Mouse (Mus musculus) hindbrain, embryonic 12.5 days (tissue): ENCODE data around the gene Rnf166. TPM values are rescaled to one million over a fixed set of nuclear protein-coding genes. Genes with fewer than 3 reads are reported as not detected.

ENCODE experiments used
- ATAC-seq: fragments of 200-750 bp; cut with Nextera tagmentation; 2 replicates; pipeline ENCODE4 v1.8.0; 2017; ENCODE audit warnings: moderate TSS enrichment; ENCODE audit not compliant: low FRiP score
- H3K27ac ChIP-seq: fragments of 300-500 bp; sonication (generic); 2 replicates; pipeline ENCODE4 v1.5.1; 2016; ENCODE audit warnings: mild to moderate bottlenecking
- H3K27me3 ChIP-seq: fragments of 300-500 bp; sonication (generic); 2 replicates; pipeline ENCODE4 v1.6.1; 2016; ENCODE audit warnings: mild to moderate bottlenecking
- H3K36me3 ChIP-seq: fragments of 300-500 bp; sonication (generic); 2 replicates; pipeline ENCODE4 v1.6.1; 2016; ENCODE audit warnings: mild to moderate bottlenecking
- H3K4me1 ChIP-seq: fragments of 300-500 bp; sonication (generic); 2 replicates; pipeline ENCODE4 v1.6.1; 2016
- H3K4me2 ChIP-seq: fragments of 300-500 bp; sonication (generic); replicated peaks from 2 replicates; pipeline ENCODE4 v1.6.1; 2016; ENCODE audit warnings: mild to moderate bottlenecking
- H3K4me3 ChIP-seq: fragments of 300-500 bp; sonication (generic); 2 replicates; pipeline ENCODE4 v1.5.1; 2016; ENCODE audit warnings: mild to moderate bottlenecking
- H3K9ac ChIP-seq: fragments of 300-500 bp; sonication (generic); 2 replicates; pipeline ENCODE4 v1.6.1; 2016; ENCODE audit warnings: mild to moderate bottlenecking, moderate library complexity
- H3K9me3 ChIP-seq: fragments of 300-500 bp; sonication (generic); replicated peaks from 2 replicates; pipeline ENCODE4 v1.6.1; 2016; ENCODE audit warnings: mild to moderate bottlenecking
- WGBS: fragments of 180-500 bp; shearing (Covaris S2); methylation state at CpG from one replicate; pipeline ENCODE4 v1.1.7; 2016; 5-methylcytosine and 5-hydroxymethylcytosine counted together
- polyA plus RNA-seq: library from polyadenylated mRNA; unstranded; fragments of >200 nt; fragmentation: Nextera tagmentation; extraction: Ambion mirVana; gene quantifications from 2 replicates; pipeline ENCODE4 v1.2.1, GENCODE M21; 2016

Gene Rnf166
- polyA plus RNA-seq, 1 experiment from 2014 or later, result 35.3 TPM

GRCm38 (mm10) chr8:122432443-122433268 lies 43.2 kb downstream of the Rnf166 start, which contains the start of gene Cyba:
Gene Cyba (minus strand): TSS chr8:122432930.
- Histone ChIP-seq H3K27me3 (no peaks in the 10 kb centered on the region), H3K4me2 (peak within 1 kb of the TSS; percentile 74), H3K9ac (peak within 1 kb of the TSS; percentile 50), H3K9me3 (0 out of 2 replicates have a peak, but pooled peaks cover 4% of the 10 kb centered on the region), H3K4me1 (peaks cover 15% of the 10 kb centered on the region), H3K4me3 (peak within 1 kb of the TSS; percentile 39), H3K27ac (no peak within 1 kb of the TSS; the same call in 1 of the 2 replicates), H3K36me3 (peaks cover 40% of the 10 kb centered on the region)
- 6% methylated on average over 42 of the region's 45 CpGs for WGBS
- ATAC-seq, result peak; percentile 69

- H3K36me3 ChIP-seq, result peaks cover 32% of the 10 kb centered on the region
- peak overlapping the region; percentile 50 for H3K9ac ChIP-seq
- no peak overlapping the region; the same call in 1 of the 2 replicates for H3K27ac ChIP-seq
- WGBS, result 34% methylated on average over 18 of the region's 18 CpGs
- peak overlapping the region; percentile 39 for H3K4me3 ChIP-seq
- 0 out of 2 replicates have a peak, but pooled peaks cover 4% of the 10 kb centered on the region for H3K9me3 ChIP-seq
- ATAC-seq, result no peak
- H3K4me1 ChIP-seq, result peaks cover 15% of the 10 kb centered on the region
- peak overlapping the region; percentile 74 for H3K4me2 ChIP-seq
- H3K27me3 ChIP-seq, result no peaks in the 10 kb centered on the region
Observed at GRCm38 (mm10) chr8:122431694-122432442, 44.0 kb downstream of the Rnf166 start.

GRCm38 (mm10) chr8:122430646-122431045 lies 45.2 kb downstream of the Rnf166 start:
- no peaks in the 10 kb centered on the region for H3K27me3 ChIP-seq
- H3K36me3 ChIP-seq, result peaks cover 19% of the 10 kb centered on the region
- no peak for ATAC-seq

GRCm38 (mm10) chr8:122430058-122430636 lies 45.7 kb downstream of the Rnf166 start:
- WGBS, result 82% methylated on average over 10 of the region's 10 CpGs

More at GRCm38 (mm10) chr8:122430646-122431045, 45.2 kb downstream of the Rnf166 start:
- no peak overlapping the region for H3K4me3 ChIP-seq
- H3K4me2 ChIP-seq, result no peak overlapping the region
- peaks cover 15% of the 10 kb centered on the region for H3K4me1 ChIP-seq
- H3K9ac ChIP-seq, result no peak overlapping the region
- 71% methylated on average over 3 of the region's 3 CpGs for WGBS
- H3K27ac ChIP-seq, result no peak overlapping the region
- H3K9me3 ChIP-seq, result 0 out of 2 replicates have a peak, but pooled peaks cover 4% of the 10 kb centered on the region

GRCm38 (mm10) chr8:122428163-122428562 lies 47.7 kb downstream of the Rnf166 start:
- Histone ChIP-seq H3K4me3 (no peak overlapping the region), H3K27me3 (no peaks in the 10 kb centered on the region), H3K36me3 (no peaks in the 10 kb centered on the region), H3K9ac (no peak overlapping the region), H3K27ac (no peak overlapping the region), H3K9me3 (no peaks in the 10 kb centered on the region), H3K4me1 (peaks cover 15% of the 10 kb centered on the region), H3K4me2 (no peak overlapping the region)
- 91% methylated on average over 9 of the region's 9 CpGs for WGBS
- ATAC-seq, result no peak

More at GRCm38 (mm10) chr8:122430058-122430636, 45.7 kb downstream of the Rnf166 start:
- H3K9ac ChIP-seq, result no peak overlapping the region
- no peak for ATAC-seq
- no peak overlapping the region for H3K4me3 ChIP-seq
- no peak overlapping the region for H3K4me2 ChIP-seq
- H3K27me3 ChIP-seq, result no peaks in the 10 kb centered on the region
- peaks cover 15% of the 10 kb centered on the region for H3K36me3 ChIP-seq
- peaks cover 15% of the 10 kb centered on the region for H3K4me1 ChIP-seq
- H3K27ac ChIP-seq, result no peak overlapping the region
- no peaks in the 10 kb centered on the region for H3K9me3 ChIP-seq

GRCm38 (mm10) chr8:122427607-122428006 lies 48.3 kb downstream of the Rnf166 start:
- no peaks in the 10 kb centered on the region for H3K36me3 ChIP-seq
- no peaks in the 10 kb centered on the region for H3K9me3 ChIP-seq
- no peak overlapping the region for H3K27ac ChIP-seq
- no peak for ATAC-seq
- WGBS, result 94% methylated on average over 7 of the region's 7 CpGs
- H3K4me2 ChIP-seq, result no peak overlapping the region
- no peaks in the 10 kb centered on the region for H3K27me3 ChIP-seq
- no peak overlapping the region for H3K4me3 ChIP-seq
- H3K4me1 ChIP-seq, result peaks cover 11% of the 10 kb centered on the region
- no peak overlapping the region for H3K9ac ChIP-seq

- no peaks in the 10 kb centered on the region for H3K9me3 ChIP-seq
- H3K27ac ChIP-seq, result no peak overlapping the region
- no peak overlapping the region for H3K9ac ChIP-seq
- H3K4me1 ChIP-seq, result no peaks in the 10 kb centered on the region
- no peak overlapping the region for H3K4me3 ChIP-seq
- H3K36me3 ChIP-seq, result no peaks in the 10 kb centered on the region
- 75% methylated on average over 9 of the region's 9 CpGs for WGBS
- H3K4me2 ChIP-seq, result no peak overlapping the region
- H3K27me3 ChIP-seq, result no peaks in the 10 kb centered on the region
- no peak for ATAC-seq
Observed at GRCm38 (mm10) chr8:122426145-122426544, 49.7 kb downstream of the Rnf166 start.

- Histone ChIP-seq H3K36me3 (peaks cover 9% of the 10 kb centered on the region), H3K4me2 (no peak overlapping the region), H3K27ac (no peak overlapping the region), H3K27me3 (no peaks in the 10 kb centered on the region), H3K4me1 (no peaks in the 10 kb centered on the region), H3K4me3 (no peak overlapping the region), H3K9ac (no peak overlapping the region), H3K9me3 (no peaks in the 10 kb centered on the region)
- no peak for ATAC-seq
- 60% methylated on average over 5 of the region's 5 CpGs for WGBS
Observed at GRCm38 (mm10) chr8:122423659-122424058, 52.2 kb downstream of the Rnf166 start.

- Histone ChIP-seq H3K9ac (no peak overlapping the region), H3K4me1 (no peaks in the 10 kb centered on the region), H3K27ac (no peak overlapping the region), H3K36me3 (peaks cover 14% of the 10 kb centered on the region), H3K27me3 (no peaks in the 10 kb centered on the region), H3K4me3 (no peak overlapping the region), H3K4me2 (no peak overlapping the region), H3K9me3 (no peaks in the 10 kb centered on the region)
- WGBS, result 84% methylated on average over 24 of the region's 24 CpGs
- no peak for ATAC-seq
Observed at GRCm38 (mm10) chr8:122423217-122423616, 52.6 kb downstream of the Rnf166 start.

GRCm38 (mm10) chr8:122421376-122422070 lies 54.3 kb downstream of the Rnf166 start, which contains the start of gene Il17c:
Gene Il17c (plus strand): TSS chr8:122422020.
- Histone ChIP-seq H3K27me3 (no peaks in the 10 kb centered on the region), H3K36me3 (peaks cover 29% of the 10 kb centered on the region), H3K4me3 (no peak within 1 kb of the TSS), H3K9ac (no peak within 1 kb of the TSS), H3K4me1 (no peaks in the 10 kb centered on the region), H3K9me3 (no peaks in the 10 kb centered on the region), H3K27ac (no peak within 1 kb of the TSS), H3K4me2 (no peak within 1 kb of the TSS)
- no peak for ATAC-seq
- 85% methylated on average over 14 of the region's 14 CpGs for WGBS

GRCm38 (mm10) chr8:122419881-122420555 lies 55.8 kb downstream of the Rnf166 start:
- H3K27me3 ChIP-seq, result no peaks in the 10 kb centered on the region
- no peak overlapping the region for H3K27ac ChIP-seq
- no peaks in the 10 kb centered on the region for H3K4me1 ChIP-seq
- no peak overlapping the region for H3K4me3 ChIP-seq
- H3K9ac ChIP-seq, result no peak overlapping the region
- H3K36me3 ChIP-seq, result peaks cover 44% of the 10 kb centered on the region
- no peaks in the 10 kb centered on the region for H3K9me3 ChIP-seq
- whole genome bisulfite sequencing, result 63% methylated on average over 9 of the region's 9 CpGs
- H3K4me2 ChIP-seq, result no peak overlapping the region
- ATAC-seq, result no peak
